Mouse (Mus musculus) retina, adult 2 months (tissue): ENCODE measurements at regions not wholly inside any gene's neighbourhood (a gene's known extent, or its start where the extent isn't known, plus 50 kb on each side); places are given as distances from the start of the nearest gene placed in this dataset.

ENCODE experiments used
- DNase-seq: peaks from one replicate; pipeline ENCODE4 v3.0.0-alpha.2; 2012; ENCODE audit warnings: low read depth, low spot score

GRCm38 (mm10) chr3:155462095-155462494 is 368.9 kb downstream of the Lrriq3 start:
- DNase-seq = no peak

- no peak for DNase-seq
Measured at GRCm38 (mm10) chr3:155470742-155471141, 377.5 kb downstream of the Lrriq3 start.

- DNase-seq = no peak
Measured at GRCm38 (mm10) chr3:155485487-155485886, 392.3 kb downstream of the Lrriq3 start.

GRCm38 (mm10) chr3:155487877-155488537 is 394.8 kb downstream of the Lrriq3 start:
- no peak for DNase-seq

- no peak for DNase-seq
Measured at GRCm38 (mm10) chr3:155490670-155491069, 397.4 kb downstream of the Lrriq3 start.

- no peak for DNase-seq
Measured at GRCm38 (mm10) chr3:155510161-155510857, 417.1 kb downstream of the Lrriq3 start.

GRCm38 (mm10) chr3:155513885-155514284 is 420.7 kb downstream of the Lrriq3 start:
- no peak for DNase-seq

- DNase-seq = no peak
Measured at GRCm38 (mm10) chr3:155529312-155529711, 436.1 kb downstream of the Lrriq3 start.

GRCm38 (mm10) chr3:155530811-155531210 is 437.6 kb downstream of the Lrriq3 start:
- DNase-seq = no peak

GRCm38 (mm10) chr3:155532075-155532474 is 438.8 kb downstream of the Lrriq3 start:
- no peak for DNase-seq

GRCm38 (mm10) chr3:155548204-155548603 is 455.0 kb downstream of the Lrriq3 start:
- DNase-seq = no peak

GRCm38 (mm10) chr3:155577111-155577510 is 483.9 kb downstream of the Lrriq3 start:
- DNase-seq = no peak

GRCm38 (mm10) chr3:155604001-155604400 is 510.8 kb downstream of the Lrriq3 start:
- DNase-seq = no peak
